Mouse (Mus musculus): ENCODE data around the gene Xlr4b. TPM values are rescaled to one million over a fixed set of nuclear protein-coding genes. Genes with fewer than 3 reads are reported as not detected.
"Not testable (repeated sequence)": the region's sequence is repeated elsewhere in the genome, so short reads cannot be mapped to it uniquely, and the experiment has no call there.

Gene Xlr4b
- 0.67 and 0.73 TPM in 2 replicates for polyA plus RNA-seq (2016; fragmentation: Nextera tagmentation; extraction: Ambion mirVana)

DNA sequence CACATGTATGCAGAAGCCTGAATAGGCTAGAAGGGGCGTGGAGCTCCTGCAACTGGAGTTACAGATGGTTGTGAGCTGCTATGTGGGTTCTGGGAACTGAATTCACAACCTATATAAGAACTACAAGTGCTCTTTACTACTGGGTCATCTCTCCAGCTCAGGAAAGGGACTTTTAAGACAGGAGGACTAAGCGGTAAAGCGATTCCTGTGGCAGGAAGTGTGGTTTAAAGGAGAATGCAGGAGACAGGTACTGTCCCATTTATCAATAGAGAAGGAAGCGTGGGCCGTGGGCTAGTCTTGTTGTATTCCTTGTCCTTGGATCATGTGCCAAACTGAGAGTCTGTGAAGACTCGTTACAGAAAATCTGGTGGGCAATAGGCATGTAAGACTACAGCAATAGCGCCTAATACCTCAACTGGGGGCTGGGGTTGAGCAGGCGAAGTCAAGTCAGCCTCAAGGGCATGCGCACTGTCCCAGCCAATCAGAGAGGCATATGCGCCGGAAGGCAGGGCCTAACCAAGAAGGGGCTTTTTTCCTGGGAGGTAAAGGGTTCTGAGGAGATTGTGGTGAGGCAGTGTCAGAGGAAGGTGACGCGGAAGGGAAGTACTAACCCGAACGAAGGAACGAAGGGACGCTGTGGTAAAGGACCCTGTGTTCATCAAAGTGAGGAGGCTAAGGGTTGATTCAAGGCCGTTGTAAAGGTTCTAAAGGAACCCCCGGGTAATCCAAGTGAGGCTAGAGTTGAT is at the start of gene Xlr4b:
Gene Xlr4b, plus strand, starts transcription at position 515 of the 746 bp plus-strand sequence.
- H3K9ac ChIP-seq (replicated peaks); H3K36me3 ChIP-seq; H3K9me3 ChIP-seq; ATAC-seq (ENCODE audit: insufficient number of reproducible peaks, insufficient read depth, low FRiP score, low TSS enrichment, low read depth); H3K4me1 ChIP-seq (replicated peaks); H3K4me2 ChIP-seq; H3K4me3 ChIP-seq (replicated peaks); H3K27ac ChIP-seq; H3K27me3 ChIP-seq: not testable (repeated sequence)
- 78% methylated on average over 19 of the region's 19 CpGs for WGBS

DNA sequence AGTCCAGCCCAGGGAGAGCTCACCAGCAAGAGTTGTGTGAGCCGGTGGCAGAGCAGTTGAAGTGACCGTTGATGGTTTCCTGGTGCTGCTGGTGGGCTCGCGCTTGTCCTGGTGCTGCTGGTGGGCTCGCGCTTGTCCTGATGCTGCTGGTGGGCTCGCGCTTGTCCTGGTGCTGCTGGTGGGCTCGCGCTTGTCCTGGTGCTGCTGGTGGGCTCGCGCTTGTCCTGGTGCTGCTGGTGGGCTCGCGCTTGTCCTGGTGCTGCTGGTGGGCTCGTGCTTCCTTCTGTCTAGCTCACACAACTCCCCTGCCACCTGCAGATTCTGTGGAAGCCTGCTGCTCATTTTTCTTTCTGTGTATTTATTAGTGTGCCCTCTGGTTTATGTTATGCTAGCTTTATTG is 37.2 kb upstream of the Xlr4b start, which contains the start of gene Spin2d:
Gene Spin2d, minus strand, starts transcription at position 101 of the 400 bp plus-strand sequence.
- H3K9ac ChIP-seq (replicated peaks); H3K4me1 ChIP-seq (replicated peaks); H3K36me3 ChIP-seq; H3K27ac ChIP-seq; H3K4me3 ChIP-seq (replicated peaks); H3K4me2 ChIP-seq; ATAC-seq (ENCODE audit: insufficient number of reproducible peaks, insufficient read depth, low FRiP score, low TSS enrichment, low read depth); H3K9me3 ChIP-seq; H3K27me3 ChIP-seq: not testable (repeated sequence)
- WGBS, result 66% methylated on average over 4 of the region's 15 CpGs

- ATAC-seq (ENCODE audit: insufficient number of reproducible peaks, insufficient read depth, low FRiP score, low TSS enrichment, low read depth); H3K4me3 ChIP-seq (replicated peaks); H3K27ac ChIP-seq: not testable (repeated sequence)
Observed at GRCm38 (mm10) chrX:73191934-73192333, 22.2 kb upstream of the Xlr4b start, which contains the start of gene Xlr3b. Gene Xlr3b, plus strand, starts transcription at chrX:73192207.

DNA sequence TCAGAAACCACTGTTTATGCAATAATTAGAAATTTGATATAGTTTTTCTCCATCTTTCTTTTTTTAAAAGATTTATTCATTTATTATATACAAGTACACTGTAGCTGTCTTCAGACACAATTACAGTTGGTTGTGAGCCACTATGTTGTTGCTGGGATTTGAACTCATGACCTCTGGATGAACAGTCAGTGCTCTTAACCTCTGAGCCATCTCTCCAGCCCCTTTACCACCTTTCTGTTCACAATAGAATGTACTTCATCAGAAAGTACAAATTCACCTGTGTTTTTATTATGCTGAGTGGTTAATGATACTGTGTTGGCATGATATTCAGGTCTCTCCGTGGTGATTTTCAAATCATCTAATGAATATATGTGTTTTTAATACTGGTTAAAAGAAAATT is 11.2 kb downstream of the Xlr4b start:
- WGBS, result 66% methylated on average over 1 of the region's 1 CpGs
- Histone ChIP-seq H3K9me3 (no peaks in the 10 kb centered on the region), H3K4me3 (replicated peaks) (no peak overlapping the region), H3K4me1 (replicated peaks) (no peaks in the 10 kb centered on the region), H3K9ac (replicated peaks) (no peak overlapping the region), H3K27me3 (peaks cover 15% of the 10 kb centered on the region), H3K4me2 (no peak overlapping the region), H3K36me3 (no peaks in the 10 kb centered on the region), H3K27ac (no peak overlapping the region)
- no peak for ATAC-seq (ENCODE audit: insufficient number of reproducible peaks, insufficient read depth, low FRiP score, low TSS enrichment, low read depth)

More at GRCm38 (mm10) chrX:73191934-73192333, 22.2 kb upstream of the Xlr4b start, which contains the start of gene Xlr3b:
- not testable (repeated sequence) for H3K4me2 ChIP-seq; H3K36me3 ChIP-seq; H3K9me3 ChIP-seq; H3K27me3 ChIP-seq; H3K4me1 ChIP-seq (replicated peaks); H3K9ac ChIP-seq (replicated peaks)
- WGBS, result 78% methylated on average over 12 of the region's 12 CpGs

GRCm38 (mm10) chrX:73227914-73228605 is 13.9 kb downstream of the Xlr4b start, which contains the start of gene F8a:
Gene F8a, plus strand, starts transcription at chrX:73228291.
- Histone ChIP-seq H3K4me3 (replicated peaks) (peak within 1 kb of the TSS; percentile 59), H3K9ac (replicated peaks) (peak within 1 kb of the TSS; percentile 65), H3K27ac (peak within 1 kb of the TSS; percentile 75), H3K27me3 (peaks cover 15% of the 10 kb centered on the region), H3K9me3 (no peaks in the 10 kb centered on the region), H3K36me3 (no peaks in the 10 kb centered on the region), H3K4me2 (peak within 1 kb of the TSS; percentile 81), H3K4me1 (replicated peaks) (no peaks in the 10 kb centered on the region)
- peak; percentile 92 for ATAC-seq (ENCODE audit: insufficient number of reproducible peaks, insufficient read depth, low FRiP score, low TSS enrichment, low read depth)
- 11% methylated on average over 39 of the region's 39 CpGs for WGBS

DNA sequence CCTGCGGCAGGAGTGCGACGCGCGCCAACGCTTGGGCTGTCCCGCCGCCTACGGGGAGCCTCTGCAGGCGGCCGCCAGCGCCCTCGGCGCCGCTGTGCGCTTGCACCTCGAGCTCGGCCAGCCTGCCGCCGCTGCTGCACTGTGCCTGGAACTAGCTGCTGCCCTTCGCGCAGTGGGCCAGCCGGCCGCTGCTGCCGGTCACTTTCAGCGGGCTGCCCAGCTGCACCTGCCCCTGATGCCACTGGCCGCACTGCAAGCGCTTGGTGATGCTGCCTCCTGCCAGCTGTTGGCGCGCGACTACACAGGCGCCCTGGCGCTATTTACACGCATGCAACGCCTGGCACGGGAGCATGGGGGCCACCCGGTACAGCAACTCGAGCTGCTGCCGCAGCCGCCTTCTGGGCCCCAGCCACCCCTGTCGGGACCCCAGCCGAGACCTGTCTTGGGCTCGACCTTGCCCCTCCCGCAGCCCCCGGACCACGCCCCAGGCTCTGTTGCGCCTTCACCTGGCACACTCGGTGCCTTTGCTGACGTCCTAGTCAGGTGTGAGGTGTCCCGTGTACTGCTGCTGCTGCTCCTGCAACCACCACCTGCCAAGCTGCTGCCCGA is 14.6 kb downstream of the Xlr4b start:
- peaks cover 15% of the 10 kb centered on the region for H3K27me3 ChIP-seq
- WGBS, result 20% methylated on average over 50 of the region's 51 CpGs

DNA sequence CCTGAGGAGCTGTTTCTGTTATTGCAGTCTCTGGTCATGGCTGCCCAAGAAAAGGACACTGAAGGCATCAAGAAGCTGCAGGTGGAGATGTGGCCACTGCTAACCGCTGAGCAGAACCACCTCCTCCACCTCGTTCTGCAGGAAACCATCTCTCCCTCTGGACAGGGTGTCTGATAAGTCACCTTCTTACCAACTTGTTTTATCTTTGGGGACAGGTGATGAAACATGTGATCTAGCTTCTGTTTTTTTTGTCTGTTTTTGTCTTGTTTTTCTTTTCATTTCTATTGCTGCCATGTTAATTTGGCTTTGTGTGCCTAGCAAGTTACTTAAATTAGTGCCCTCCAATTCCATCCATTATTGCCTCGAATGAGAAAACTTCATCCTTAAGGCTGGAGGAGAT is 15.2 kb downstream of the Xlr4b start:
- WGBS, result 39% methylated on average over 3 of the region's 3 CpGs
- Histone ChIP-seq H3K4me3 (replicated peaks) (peak overlapping the region; percentile 59), H3K27ac (no peak overlapping the region), H3K4me1 (replicated peaks) (no peaks in the 10 kb centered on the region), H3K4me2 (peak overlapping the region; percentile 81), H3K27me3 (peaks cover 15% of the 10 kb centered on the region), H3K9me3 (no peaks in the 10 kb centered on the region), H3K36me3 (no peaks in the 10 kb centered on the region), H3K9ac (replicated peaks) (peak overlapping the region; percentile 65)
- no peak for ATAC-seq (ENCODE audit: insufficient number of reproducible peaks, insufficient read depth, low FRiP score, low TSS enrichment, low read depth)

More for the DNA sequence above, 14.6 kb downstream of the Xlr4b start:
- H3K4me2 ChIP-seq, result peak overlapping the region; percentile 81
- H3K9ac ChIP-seq (replicated peaks), result peak overlapping the region; percentile 65
- H3K4me1 ChIP-seq (replicated peaks), result no peaks in the 10 kb centered on the region
- peak overlapping the region; percentile 75 for H3K27ac ChIP-seq
- ATAC-seq (ENCODE audit: insufficient number of reproducible peaks, insufficient read depth, low FRiP score, low TSS enrichment, low read depth), result peak; percentile 42
- peak overlapping the region; percentile 59 for H3K4me3 ChIP-seq (replicated peaks)
- no peaks in the 10 kb centered on the region for H3K9me3 ChIP-seq
- no peaks in the 10 kb centered on the region for H3K36me3 ChIP-seq

- not testable (repeated sequence) for H3K27ac ChIP-seq; H3K27me3 ChIP-seq; H3K4me1 ChIP-seq (replicated peaks); ATAC-seq (ENCODE audit: insufficient number of reproducible peaks, insufficient read depth, low FRiP score, low TSS enrichment, low read depth); H3K36me3 ChIP-seq; H3K9ac ChIP-seq (replicated peaks); H3K4me2 ChIP-seq; H3K9me3 ChIP-seq; H3K4me3 ChIP-seq (replicated peaks)
- 86% methylated on average over 14 of the region's 14 CpGs for WGBS
Observed at GRCm38 (mm10) chrX:73242821-73243325, 28.7 kb downstream of the Xlr4b start, which contains the start of gene Xlr4c. Gene Xlr4c, minus strand, starts transcription at chrX:73243130.

- not testable (repeated sequence) for H3K4me3 ChIP-seq (replicated peaks); H3K9ac ChIP-seq (replicated peaks); H3K4me2 ChIP-seq; H3K27ac ChIP-seq; H3K9me3 ChIP-seq; H3K4me1 ChIP-seq (replicated peaks); H3K27me3 ChIP-seq; H3K36me3 ChIP-seq; ATAC-seq (ENCODE audit: insufficient number of reproducible peaks, insufficient read depth, low FRiP score, low TSS enrichment, low read depth)
- 75% methylated on average over 1 of the region's 2 CpGs for WGBS
Observed at GRCm38 (mm10) chrX:73262428-73262827, 48.3 kb downstream of the Xlr4b start.

DNA sequence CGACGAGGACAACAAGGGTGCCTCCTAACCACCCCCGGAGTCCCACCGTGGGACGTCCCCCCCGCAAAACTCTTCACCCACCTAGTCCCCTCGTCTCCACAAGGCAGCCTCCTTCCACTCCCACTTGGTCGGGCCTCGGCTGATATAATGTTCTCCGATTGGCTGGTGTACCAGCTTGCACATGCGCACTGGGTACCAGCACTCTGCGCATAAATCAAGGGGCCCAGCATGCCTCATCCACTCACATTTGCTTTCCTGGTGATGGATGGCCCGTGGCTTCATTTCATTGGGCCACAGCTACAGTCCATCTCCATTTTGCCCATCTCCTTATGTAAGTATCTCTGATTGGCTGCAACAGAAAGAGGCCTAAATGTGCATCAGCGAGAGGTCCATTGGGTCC is 51.1 kb downstream of the Xlr4b start, which contains the start of gene Xlr3c:
Gene Xlr3c, minus strand, starts transcription at position 121 of the 400 bp plus-strand sequence.
- H3K4me3 ChIP-seq (replicated peaks); H3K27ac ChIP-seq; H3K9ac ChIP-seq (replicated peaks); H3K4me1 ChIP-seq (replicated peaks); H3K4me2 ChIP-seq; ATAC-seq (ENCODE audit: insufficient number of reproducible peaks, insufficient read depth, low FRiP score, low TSS enrichment, low read depth); H3K9me3 ChIP-seq; H3K36me3 ChIP-seq; H3K27me3 ChIP-seq: not testable (repeated sequence)
- 89% methylated on average over 14 of the region's 14 CpGs for WGBS
